Mouse (Mus musculus) cerebellum, adult 18-20 months (tissue): ENCODE measurements at regions not wholly inside any gene's neighbourhood (a gene's known extent, or its start where the extent isn't known, plus 50 kb on each side); places are given as distances from the start of the nearest gene placed in this dataset.

Experiments used
- DNase-seq, 2 experiments: peaks; one replicate each; pipeline ENCODE4 v3.0.0; 2021

DNA sequence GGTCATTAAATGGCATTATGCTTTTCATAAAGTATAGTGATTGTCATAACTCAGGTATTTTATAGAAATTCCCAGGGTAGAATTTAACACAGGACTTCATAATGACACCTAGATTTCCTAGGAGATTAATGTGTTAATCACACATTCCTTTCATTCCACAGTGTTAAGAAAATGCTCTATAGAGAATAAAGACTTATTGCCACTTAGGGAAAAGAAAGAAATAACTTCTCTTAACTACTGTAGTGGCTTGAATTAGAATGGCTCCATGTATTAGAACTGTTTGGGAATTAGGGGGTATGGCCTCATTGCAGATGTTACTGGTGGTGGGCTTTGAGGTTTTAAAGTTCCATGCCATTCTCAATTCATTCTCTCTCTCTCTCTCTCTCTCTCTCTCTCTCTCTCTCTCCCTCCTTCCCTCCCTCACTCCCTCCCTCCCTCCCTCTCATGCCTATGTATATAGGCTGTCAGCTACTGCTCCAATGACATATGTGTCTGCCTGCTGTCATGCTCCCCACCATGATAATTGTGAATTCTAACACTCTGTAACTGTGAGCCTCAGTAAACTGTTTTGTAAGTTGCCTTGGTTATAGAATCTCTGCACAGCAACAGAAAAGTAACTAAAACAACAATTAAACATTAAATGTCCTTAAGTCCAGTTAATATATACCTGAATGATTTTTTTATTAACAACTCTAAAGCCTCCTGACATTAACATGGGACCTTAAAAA lies 425.1 kb upstream of the Depdc1a start:
- no peak for DNase-seq

DNA sequence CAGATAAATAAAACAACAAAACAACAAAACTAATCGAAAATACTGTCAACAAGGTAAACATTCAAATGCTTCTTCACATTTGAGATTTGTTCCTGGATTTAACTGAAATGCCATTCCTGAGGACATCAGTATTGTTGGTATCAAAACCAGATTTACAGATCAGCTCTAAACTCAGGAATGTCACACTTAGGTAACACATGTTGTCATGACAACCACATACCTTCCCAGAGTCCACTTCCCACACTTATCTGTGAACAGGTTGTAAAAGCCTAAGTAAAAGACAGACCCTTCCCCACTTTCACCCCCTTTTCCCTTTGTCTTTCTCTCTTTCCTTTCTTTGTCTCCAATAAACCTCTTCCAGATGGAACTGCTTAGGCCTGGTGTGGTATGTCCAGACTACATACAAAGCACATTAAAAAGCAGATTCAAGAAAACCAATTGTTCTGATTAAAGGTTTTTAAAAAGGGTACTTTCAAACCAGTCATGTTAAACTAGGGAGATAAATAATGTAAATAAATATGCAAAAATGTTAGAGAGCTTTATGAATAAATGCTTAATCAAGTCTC lies 438.2 kb upstream of the Depdc1a start:
- no peak for DNase-seq

DNA sequence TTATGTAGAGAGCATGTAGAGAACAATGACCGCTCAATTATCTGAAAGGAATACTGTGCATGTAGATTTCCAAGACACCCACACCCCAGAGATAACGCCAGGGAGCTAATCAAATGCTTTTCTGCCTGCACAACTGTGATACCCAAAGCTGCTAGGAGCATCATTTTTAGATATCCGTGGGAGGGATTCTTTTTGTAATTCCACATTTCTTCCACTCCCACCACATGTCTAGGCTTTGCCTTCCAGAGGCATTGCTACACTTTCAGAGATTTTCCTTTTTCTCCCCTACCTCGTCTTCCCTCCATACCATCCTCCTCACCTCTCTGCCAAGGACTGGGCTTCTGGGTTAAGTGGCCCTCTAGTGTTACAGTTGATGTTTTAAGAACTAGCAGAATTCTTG lies 460.4 kb upstream of the Depdc1a start:
- DNase-seq, result no peak

DNA sequence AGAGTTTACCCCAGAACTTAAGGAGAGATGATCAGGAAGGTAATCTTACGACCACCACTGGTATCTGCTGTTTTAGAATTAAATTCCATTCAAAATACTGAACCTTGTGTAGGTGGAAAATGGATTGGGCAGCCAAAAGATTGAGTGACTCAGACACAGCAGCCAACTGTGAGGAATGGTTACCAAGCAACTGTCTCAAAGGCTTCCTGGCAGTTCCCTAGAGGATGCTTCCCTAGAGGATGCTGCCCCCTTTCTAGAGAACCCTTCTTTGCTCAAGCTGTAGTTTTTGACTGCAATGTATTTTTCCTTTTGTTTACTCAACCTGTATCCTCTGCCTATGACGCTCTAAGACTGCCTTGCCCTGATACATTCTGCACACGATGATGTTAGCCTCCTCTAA lies 463.7 kb upstream of the Depdc1a start:
- DNase-seq, result no peak

DNA sequence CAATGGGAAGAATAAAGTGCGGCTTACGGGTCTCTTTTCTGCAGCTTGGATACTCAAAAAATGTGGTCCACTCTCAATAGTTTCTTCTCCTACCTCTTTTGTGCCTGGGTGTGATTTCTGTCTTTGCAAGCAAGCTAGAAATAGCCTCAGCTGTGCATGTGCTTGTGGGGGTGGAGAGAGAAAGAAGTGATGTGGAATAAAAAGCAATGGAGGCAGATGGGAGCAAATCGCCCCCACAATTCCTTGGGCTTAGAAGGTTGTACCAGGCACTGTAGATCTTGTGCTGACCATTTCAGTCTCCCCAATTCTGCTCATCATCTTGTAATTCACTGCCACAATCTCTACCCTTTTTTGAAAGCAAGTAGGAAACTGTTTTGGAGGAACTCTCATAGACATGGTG lies 464.6 kb upstream of the Depdc1a start:
- no peak for DNase-seq

DNA sequence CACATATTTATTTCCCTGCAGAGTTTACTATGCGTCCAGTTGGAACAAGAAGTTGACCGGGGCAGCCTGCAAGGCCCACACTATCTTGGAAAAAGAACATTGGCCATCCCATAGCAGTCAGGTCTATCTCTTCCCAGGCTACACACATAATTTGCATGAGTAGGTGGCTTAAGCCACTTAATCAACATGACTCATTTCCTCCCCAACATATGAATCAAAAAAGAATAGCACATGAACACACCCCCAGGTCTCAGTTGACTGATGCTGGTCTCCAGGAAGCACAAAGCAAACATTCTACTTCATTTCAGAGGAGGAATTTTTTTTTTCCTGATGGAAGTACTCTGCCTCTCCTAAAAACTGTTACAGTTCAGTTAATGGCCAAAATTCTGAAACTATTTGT lies 465.3 kb upstream of the Depdc1a start:
- DNase-seq, result no peak

DNA sequence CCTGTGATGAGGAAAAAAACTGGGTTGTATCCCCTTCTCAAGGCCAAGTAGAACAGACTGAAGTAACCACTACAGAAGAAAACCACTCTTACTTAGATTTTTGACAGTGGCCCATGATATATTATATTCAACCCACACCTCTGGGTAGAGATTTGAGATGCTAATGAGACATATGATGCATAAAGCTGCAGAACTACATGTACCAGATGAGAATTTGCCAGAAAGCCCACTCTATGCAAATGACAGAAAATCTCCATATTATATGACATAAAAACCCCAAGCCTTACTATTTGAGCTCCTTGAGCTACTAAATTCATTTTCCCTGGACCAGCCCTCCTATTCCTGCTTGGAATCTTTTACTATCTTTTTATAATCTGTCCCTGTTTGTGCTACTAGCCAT lies 458.4 kb upstream of the Lrrc7 start:
- no peak for DNase-seq

DNA sequence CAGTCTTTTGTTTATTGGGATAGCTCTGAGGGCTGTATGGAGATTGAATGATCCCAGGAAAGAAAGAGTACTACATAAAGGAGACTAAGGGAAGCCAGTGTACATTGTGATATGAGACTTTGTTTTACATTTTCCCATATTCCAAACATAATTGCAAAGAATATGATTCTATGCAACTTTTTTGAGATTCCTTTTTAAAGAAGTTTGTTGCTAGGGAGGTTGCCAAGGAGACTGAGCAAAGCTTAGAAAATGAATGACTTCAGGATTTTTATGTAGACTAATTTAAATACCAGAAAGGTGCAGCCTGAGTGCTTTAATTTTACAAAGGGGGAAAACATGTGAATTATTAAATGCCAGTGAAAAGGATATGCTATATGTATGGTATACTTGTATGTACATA lies 455.2 kb upstream of the Lrrc7 start:
- no peak for DNase-seq

DNA sequence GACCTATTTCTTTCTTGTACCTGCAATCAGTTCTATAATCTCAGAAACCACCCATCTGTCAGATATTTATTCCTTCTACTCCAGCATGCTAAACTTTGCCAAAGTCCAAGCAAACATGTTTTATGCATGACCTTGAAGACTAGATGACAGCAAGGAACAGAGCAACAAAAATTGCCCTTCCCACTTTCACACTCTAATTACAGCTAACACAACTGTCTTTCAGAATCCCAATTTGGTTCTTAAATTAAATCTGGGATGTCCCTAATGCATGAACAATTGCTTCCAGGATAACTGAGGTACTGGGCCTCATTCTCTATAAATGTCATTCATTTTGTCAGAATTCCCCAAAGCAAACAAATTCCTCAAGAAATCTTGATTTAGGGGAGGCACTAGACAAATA lies 454.4 kb upstream of the Lrrc7 start:
- DNase-seq, result no peak

DNA sequence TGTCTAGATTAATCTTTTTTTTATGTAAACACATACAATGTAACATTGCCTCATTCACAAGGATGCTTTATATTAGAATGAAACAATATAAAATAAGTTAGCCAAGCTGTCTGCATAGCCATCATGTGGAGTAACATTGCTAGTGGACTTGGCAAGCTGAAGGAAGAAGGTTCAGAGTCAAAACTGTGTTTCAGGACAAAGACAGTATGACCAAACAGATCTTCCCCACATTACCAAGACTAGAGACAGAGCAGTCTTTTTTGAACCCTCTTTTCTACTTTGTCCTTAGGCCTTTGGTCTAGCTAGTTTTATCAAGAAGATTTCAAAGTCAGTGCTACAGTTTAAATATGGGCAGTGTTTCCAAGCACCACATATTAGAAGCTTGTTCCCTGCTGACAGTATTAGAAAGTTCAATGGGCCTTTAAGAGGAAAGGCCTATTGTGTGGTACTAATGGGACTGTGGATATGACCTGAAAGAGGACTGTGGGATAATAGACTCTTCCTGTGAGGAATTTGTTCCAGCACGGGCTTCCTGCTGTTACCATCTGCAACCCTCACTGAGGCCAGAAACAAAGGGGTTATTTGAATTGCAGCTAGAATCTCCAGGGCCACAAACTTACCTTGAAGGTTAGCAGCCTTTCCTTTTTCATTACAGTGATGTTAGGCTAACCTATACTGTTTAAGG lies 449.1 kb upstream of the Lrrc7 start:
- peak; percentile 50 to 56 for DNase-seq

DNA sequence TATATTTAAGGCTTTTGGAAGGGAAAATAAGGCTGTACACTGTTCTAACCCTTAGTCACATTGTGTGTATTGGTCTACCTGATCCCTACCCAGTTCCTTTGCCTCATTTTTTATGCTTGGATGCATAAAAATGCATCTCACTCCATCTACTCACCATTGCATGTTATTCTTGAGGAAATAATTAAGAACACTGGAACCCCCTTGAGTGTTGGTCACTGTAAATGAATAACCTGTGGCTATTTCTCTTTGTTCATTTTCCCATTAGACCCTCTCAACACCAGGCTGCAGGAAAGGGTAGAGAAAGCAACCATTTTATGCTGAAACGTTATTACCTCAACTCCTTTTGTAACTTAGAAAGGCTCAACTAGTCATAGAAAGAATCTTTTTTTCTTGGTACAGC lies 442.0 kb upstream of the Lrrc7 start:
- no peak for DNase-seq

DNA sequence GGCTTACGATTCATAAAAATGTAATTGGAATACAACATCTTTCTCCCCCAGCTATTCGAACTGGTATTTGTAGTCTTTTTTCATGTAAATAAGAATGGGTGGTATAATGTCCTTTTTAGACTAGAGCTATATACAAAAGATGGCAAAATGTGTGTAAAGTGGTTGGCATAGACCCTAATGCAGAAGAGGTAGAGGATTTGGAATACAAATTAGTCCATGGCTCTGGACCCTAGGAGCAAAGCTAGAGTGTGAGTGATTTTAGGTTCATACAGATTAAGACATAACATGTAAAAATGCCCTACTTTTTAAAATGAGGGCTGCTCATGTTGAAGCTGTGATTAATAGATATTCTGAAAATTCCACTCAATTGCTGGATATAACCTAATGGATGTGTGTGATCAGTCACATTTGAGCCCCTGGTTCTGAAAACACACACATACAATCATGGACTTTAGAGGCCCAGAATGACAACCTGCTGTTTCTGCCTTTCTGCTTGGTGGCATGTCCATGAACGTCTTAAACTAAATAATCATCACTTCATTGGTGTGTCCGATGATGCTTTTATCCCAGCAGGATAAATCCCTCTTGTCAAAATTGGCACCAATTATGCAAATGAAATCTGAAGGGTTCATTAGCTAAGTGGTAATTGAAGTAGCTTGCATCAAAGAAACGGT lies 423.6 kb upstream of the Lrrc7 start:
- DNase-seq, result no peak

DNA sequence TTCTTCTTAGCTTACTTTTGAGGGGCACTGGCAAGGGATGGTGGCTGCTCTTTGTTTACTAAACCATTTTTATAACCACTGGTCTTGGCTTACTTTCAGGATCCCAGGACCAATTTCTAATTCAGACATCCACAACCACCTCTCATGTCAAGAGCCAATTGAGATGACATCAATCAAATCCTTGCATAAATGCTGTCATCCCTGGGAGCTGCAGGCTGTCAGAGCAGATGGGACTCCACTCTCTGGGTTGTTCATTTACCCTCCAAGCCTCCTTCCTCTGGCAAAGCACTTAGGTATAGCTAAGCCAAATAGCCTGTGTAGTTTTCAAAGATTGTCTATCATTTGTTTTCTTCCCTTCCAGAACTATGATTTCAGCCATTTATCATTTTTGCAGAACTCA lies 385.0 kb upstream of the Lrrc7 start:
- DNase-seq, result no peak

DNA sequence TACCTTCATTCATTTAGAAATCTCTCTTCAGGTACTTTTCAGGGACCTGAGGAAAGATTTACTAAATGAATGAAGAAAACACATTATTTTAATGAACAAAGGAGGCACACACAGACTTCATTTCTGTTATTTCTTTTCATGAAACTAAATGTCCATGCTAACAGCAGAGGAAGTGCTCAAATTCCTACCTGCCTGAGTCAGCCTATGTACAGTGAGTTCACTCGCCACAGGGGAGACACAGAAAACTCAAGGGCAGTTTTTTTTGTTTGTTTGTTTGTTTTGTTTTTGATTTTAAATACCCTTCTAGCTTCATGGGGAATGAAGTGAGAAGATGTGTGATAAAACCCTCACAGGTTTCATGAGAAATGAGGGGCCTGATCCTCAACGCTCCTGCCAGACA lies 343.1 kb upstream of the Lrrc7 start:
- DNase-seq, result no peak

DNA sequence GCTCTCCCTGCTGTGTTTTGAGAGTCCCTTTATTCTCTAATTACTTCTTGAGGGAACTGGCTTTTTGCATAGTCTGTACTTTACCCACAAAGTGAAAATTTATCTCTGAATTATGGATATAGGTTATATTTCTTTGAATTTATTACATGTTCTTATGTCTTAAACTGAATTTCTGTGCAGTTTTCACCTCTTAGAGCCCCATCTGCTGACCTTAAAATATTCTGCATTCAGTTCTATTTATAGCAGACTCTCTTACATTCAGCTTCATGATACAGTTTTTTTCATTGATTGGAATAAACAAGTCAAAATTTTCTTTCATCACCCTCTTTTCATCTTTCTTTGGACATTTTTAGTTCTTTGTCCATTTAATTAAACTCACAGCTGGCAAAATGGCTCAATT lies 337.4 kb upstream of the Lrrc7 start:
- no peak for DNase-seq

DNA sequence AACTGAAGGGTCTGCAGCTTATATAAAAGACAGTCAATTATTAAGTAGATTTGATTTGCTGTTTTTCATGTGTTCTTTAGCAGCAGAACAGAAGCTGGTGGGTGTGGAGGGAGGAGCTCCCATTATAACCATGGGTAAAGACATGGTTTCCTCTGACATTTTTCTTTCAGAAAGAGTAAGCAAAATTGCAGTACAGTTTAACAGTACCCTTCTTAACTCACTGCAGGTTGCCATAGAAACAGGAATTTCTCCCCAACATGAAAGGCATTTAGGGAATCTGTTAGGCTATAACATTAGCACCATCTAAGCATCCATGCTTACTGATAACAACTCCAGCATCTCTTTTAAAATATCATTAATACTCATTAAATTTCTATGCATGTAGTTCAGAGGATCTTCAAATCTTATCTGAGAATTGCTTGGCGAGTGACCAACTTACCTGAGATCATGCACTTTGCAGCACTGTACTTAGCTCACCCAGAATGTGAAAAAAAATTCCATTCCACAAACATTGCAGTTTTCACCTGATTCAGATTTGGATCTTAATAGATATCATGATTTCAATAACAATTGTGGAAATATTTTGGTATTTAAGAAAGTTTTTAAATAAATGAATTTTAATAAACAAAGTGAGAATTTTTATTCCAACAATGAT lies 324.8 kb upstream of the Lrrc7 start:
- no peak for DNase-seq

DNA sequence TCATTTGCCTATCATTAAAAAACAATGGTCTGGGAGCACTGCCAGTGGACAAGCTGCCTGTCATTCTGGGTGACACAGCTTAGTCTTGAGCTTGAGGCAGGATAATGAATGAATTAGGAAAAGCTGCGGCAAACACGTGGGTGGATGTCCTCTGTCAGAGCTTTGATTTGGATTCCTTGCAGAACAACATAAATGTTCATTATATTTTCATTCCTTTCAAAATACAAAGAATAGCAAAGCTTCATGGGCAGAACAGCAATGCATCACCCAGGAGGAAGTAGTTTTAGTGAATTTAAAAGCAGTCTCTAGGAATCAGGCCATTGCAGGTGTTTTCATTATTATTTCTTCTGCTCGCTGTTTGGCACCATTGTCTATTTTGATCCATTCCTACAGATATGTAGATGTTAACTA lies 324.3 kb upstream of the Lrrc7 start:
- no peak for DNase-seq
